Mouse (Mus musculus) midbrain, embryonic 11.5 days (tissue): ENCODE measurements around the gene Ing1. TPM values are rescaled to one million over a fixed set of nuclear protein-coding genes. Genes with fewer than 3 reads are reported as not detected.
A peak's percentile ranks its signal among the peaks of the same experiment; 100 is the strongest.

Experiments used
- ATAC-seq: fragments of 200-750 bp; cut with Nextera tagmentation; 2 replicates; pipeline ENCODE4 v1.8.0; 2017; ENCODE audit warnings: moderate TSS enrichment, moderate library complexity; ENCODE audit not compliant: low FRiP score
- DNase-seq: peaks from one replicate; pipeline ENCODE4 v3.0.0; 2015; ENCODE audit warnings: low spot score; ENCODE audit errors: missing footprints
- H3K27ac ChIP-seq: fragments of 300-500 bp; sonication (generic); 2 replicates; pipeline ENCODE4 v1.5.1; 2014; ENCODE audit warnings: low read depth, low read length
- H3K27me3 ChIP-seq: fragments of 300-500 bp; sonication (generic); 2 replicates; pipeline ENCODE4 v1.6.1; 2014; ENCODE audit warnings: mild to moderate bottlenecking, low read length, moderate library complexity, mixed read lengths; ENCODE audit not compliant: control insufficient read depth, insufficient read depth
- H3K36me3 ChIP-seq: fragments of 300-500 bp; sonication (generic); 2 replicates; pipeline ENCODE4 v1.6.1; 2014; ENCODE audit warnings: mild to moderate bottlenecking, low read length, moderate library complexity, mixed read lengths; ENCODE audit not compliant: control insufficient read depth, insufficient read depth
- H3K4me1 ChIP-seq: fragments of 300-500 bp; sonication (generic); 2 replicates; pipeline ENCODE4 v1.6.1; 2014; ENCODE audit warnings: low read length; ENCODE audit not compliant: control insufficient read depth, insufficient read depth
- H3K4me2 ChIP-seq: fragments of 300-500 bp; sonication (generic); 2 replicates; pipeline ENCODE4 v1.6.1; 2014; ENCODE audit warnings: mild to moderate bottlenecking, moderate library complexity
- H3K4me3 ChIP-seq: fragments of 300-500 bp; sonication (generic); 2 replicates; pipeline ENCODE4 v1.5.1; 2014; ENCODE audit warnings: low read depth, low read length
- H3K9ac ChIP-seq: fragments of 300-500 bp; sonication (generic); 2 replicates; pipeline ENCODE4 v1.6.1; 2014; ENCODE audit warnings: low read length
- H3K9me3 ChIP-seq: fragments of 300-500 bp; sonication (generic); 2 replicates; pipeline ENCODE4 v1.6.1; 2016; ENCODE audit warnings: low read length; ENCODE audit not compliant: control insufficient read depth
- WGBS: fragments of 180-500 bp; shearing (Covaris S2); extraction: QIAGEN DNeasy Blood & Tissue Kit; methylation state at CpG from one replicate; pipeline ENCODE4 v1.1.7; 2014; 5-methylcytosine and 5-hydroxymethylcytosine counted together
- polyA plus RNA-seq: library from polyadenylated mRNA; unstranded; fragments of >200 nt; fragmentation: Nextera tagmentation; extraction: Ambion mirVana; gene quantifications from 2 replicates; pipeline ENCODE4 v1.2.1, GENCODE M21; 2014

The Ing1 gene
- polyA plus RNA-seq, 1 experiment from 2014 or later, result 48.1 TPM

- DNase-seq (no peak), ATAC-seq (no peak)
Observed at GRCm38 (mm10) chr8:11591837-11592236, 36.5 kb downstream of the Ing1 start.

GRCm38 (mm10) chr8:11592296-11592695, 36.9 kb downstream of the Ing1 start:
- H3K27me3 ChIP-seq, result no peaks in the 10 kb centered on the region
- H3K4me1 ChIP-seq, result no peaks in the 10 kb centered on the region
- no peaks in the 10 kb centered on the region for H3K9me3 ChIP-seq
- WGBS, result 59% methylated on average over 13 of the region's 13 CpGs
- H3K4me2 ChIP-seq, result no peak overlapping the region
- ATAC-seq (no peak), DNase-seq (no peak)
- H3K27ac ChIP-seq, result no peak overlapping the region
- H3K36me3 ChIP-seq, result no peaks in the 10 kb centered on the region
- no peak overlapping the region for H3K4me3 ChIP-seq
- H3K9ac ChIP-seq, result no peak overlapping the region

More at GRCm38 (mm10) chr8:11591837-11592236, 36.5 kb downstream of the Ing1 start:
- WGBS, result 82% methylated on average over 4 of the region's 4 CpGs
- Histone ChIP-seq H3K4me1 (no peaks in the 10 kb centered on the region), H3K9me3 (no peaks in the 10 kb centered on the region), H3K36me3 (no peaks in the 10 kb centered on the region), H3K27me3 (no peaks in the 10 kb centered on the region), H3K4me3 (no peak overlapping the region), H3K27ac (no peak overlapping the region), H3K4me2 (no peak overlapping the region), H3K9ac (no peak overlapping the region)

- H3K27me3 ChIP-seq, result no peaks in the 10 kb centered on the region
- H3K4me1 ChIP-seq, result no peaks in the 10 kb centered on the region
- no peak overlapping the region for H3K4me2 ChIP-seq
- DNase-seq, result no peak
- no peak overlapping the region for H3K9ac ChIP-seq
- no peak for ATAC-seq
- H3K27ac ChIP-seq, result no peak overlapping the region
- no peaks in the 10 kb centered on the region for H3K9me3 ChIP-seq
- no peak overlapping the region for H3K4me3 ChIP-seq
- WGBS, result 78% methylated on average over 12 of the region's 12 CpGs
- H3K36me3 ChIP-seq, result no peaks in the 10 kb centered on the region
Observed at GRCm38 (mm10) chr8:11593222-11593884, 38.0 kb downstream of the Ing1 start.

GRCm38 (mm10) chr8:11600301-11600951, 45.1 kb downstream of the Ing1 start:
- DNase-seq (no peak), ATAC-seq (no peak)
- H3K27ac ChIP-seq, result no peak overlapping the region
- H3K4me3 ChIP-seq, result no peak overlapping the region
- H3K36me3 ChIP-seq, result no peaks in the 10 kb centered on the region; the same call in 1 of the 2 replicates
- H3K4me2 ChIP-seq, result no peak overlapping the region
- H3K9ac ChIP-seq, result no peak overlapping the region
- no peaks in the 10 kb centered on the region for H3K9me3 ChIP-seq
- WGBS, result 88% methylated on average over 5 of the region's 5 CpGs
- H3K27me3 ChIP-seq, result no peaks in the 10 kb centered on the region
- H3K4me1 ChIP-seq, result no peaks in the 10 kb centered on the region

- Histone ChIP-seq H3K4me2 (no peak overlapping the region), H3K9me3 (no peaks in the 10 kb centered on the region), H3K27ac (no peak overlapping the region), H3K4me3 (no peak overlapping the region), H3K4me1 (no peaks in the 10 kb centered on the region), H3K9ac (no peak overlapping the region), H3K36me3 (no peaks in the 10 kb centered on the region; the same call in 1 of the 2 replicates), H3K27me3 (no peaks in the 10 kb centered on the region)
- DNase-seq (peak; percentile 96), ATAC-seq (peak; percentile 52)
- WGBS, result 49% methylated on average over 14 of the region's 14 CpGs
Observed at GRCm38 (mm10) chr8:11602006-11602680, 46.8 kb downstream of the Ing1 start.

- H3K4me2 ChIP-seq, result no peak overlapping the region
- peaks cover 18% of the 10 kb centered on the region for H3K36me3 ChIP-seq
- no peak for ATAC-seq
- no peaks in the 10 kb centered on the region for H3K4me1 ChIP-seq
- no peaks in the 10 kb centered on the region for H3K27me3 ChIP-seq
- H3K9ac ChIP-seq, result no peak overlapping the region
- WGBS, result 97% methylated on average over 9 of the region's 9 CpGs
- no peak overlapping the region for H3K27ac ChIP-seq
- H3K9me3 ChIP-seq, result no peaks in the 10 kb centered on the region
- no peak for DNase-seq
- no peak overlapping the region for H3K4me3 ChIP-seq
Observed at GRCm38 (mm10) chr8:11608848-11609247, 53.5 kb downstream of the Ing1 start.

Other genes with a start within 250 kb of the Ing1 start
- gene Col4a2, start 242.8 kb upstream of the Ing1 start, polyA plus RNA-seq, result 28.5 and 34.1 TPM in 2 replicates
- gene Col4a1, start 242.7 kb upstream of the Ing1 start, polyA plus RNA-seq, result 105 and 115 TPM in 2 replicates
- 0.63 and 0.65 TPM in 2 replicates for gene Rab20, start 76.9 kb upstream of the Ing1 start, polyA plus RNA-seq
- 94.2 and 94.8 TPM in 2 replicates for gene Naxd, start 58.1 kb upstream of the Ing1 start, polyA plus RNA-seq
- gene Cars2, start 4.8 kb upstream of the Ing1 start, polyA plus RNA-seq, result 17.8 and 20.3 TPM in 2 replicates
- 86.7 and 90.2 TPM in 2 replicates for gene Ankrd10, start 80.2 kb downstream of the Ing1 start, polyA plus RNA-seq
- not detected in 2 replicates for gene 1700016D06Rik, start 145.5 kb downstream of the Ing1 start, polyA plus RNA-seq
- gene Arhgef7, start 172.2 kb downstream of the Ing1 start, polyA plus RNA-seq, result 51.4 and 56.8 TPM in 2 replicates